Mouse (Mus musculus): ENCODE data around the gene Os9. TPM values are rescaled to one million over a fixed set of nuclear protein-coding genes. Genes with fewer than 3 reads are reported as not detected.
"Not testable (repeated sequence)": the region's sequence is repeated elsewhere in the genome, so short reads cannot be mapped to it uniquely, and the experiment has no call there.

Gene Os9
- polyA plus RNA-seq, 1 experiment from 2014 or later = 93.0 TPM

- Histone ChIP-seq H3K9me3 (no peaks in the 10 kb centered on the region), H3K27ac (no peak overlapping the region), H3K4me3 (replicated peaks) (no peak overlapping the region), H3K4me2 (replicated peaks) (no peak overlapping the region), H3K9ac (no peak overlapping the region), H3K4me1 (replicated peaks) (no peaks in the 10 kb centered on the region), H3K36me3 (no peaks in the 10 kb centered on the region), H3K27me3 (replicated peaks) (no peaks in the 10 kb centered on the region)
- ATAC-seq = no peak
- WGBS = 75% methylated on average over 9 of the region's 9 CpGs
These were observed 39.1 kb upstream of the Os9 start for GRCm38 (mm10) chr10:127160081-127160480.

GRCm38 (mm10) chr10:127158471-127158870 is 37.5 kb upstream of the Os9 start:
- WGBS = 52% methylated on average over 3 of the region's 3 CpGs
- 0 out of 2 replicates have a peak, but pooled peaks cover 3% of the 10 kb centered on the region for H3K4me1 ChIP-seq (replicated peaks)
- no peaks in the 10 kb centered on the region for H3K9me3 ChIP-seq
- H3K4me2 ChIP-seq (replicated peaks) = no peak overlapping the region
- H3K27ac ChIP-seq = no peak overlapping the region
- H3K9ac ChIP-seq = no peak overlapping the region
- no peaks in the 10 kb centered on the region for H3K36me3 ChIP-seq
- ATAC-seq = no peak
- H3K27me3 ChIP-seq (replicated peaks) = no peaks in the 10 kb centered on the region
- no peak overlapping the region for H3K4me3 ChIP-seq (replicated peaks)

DNA sequence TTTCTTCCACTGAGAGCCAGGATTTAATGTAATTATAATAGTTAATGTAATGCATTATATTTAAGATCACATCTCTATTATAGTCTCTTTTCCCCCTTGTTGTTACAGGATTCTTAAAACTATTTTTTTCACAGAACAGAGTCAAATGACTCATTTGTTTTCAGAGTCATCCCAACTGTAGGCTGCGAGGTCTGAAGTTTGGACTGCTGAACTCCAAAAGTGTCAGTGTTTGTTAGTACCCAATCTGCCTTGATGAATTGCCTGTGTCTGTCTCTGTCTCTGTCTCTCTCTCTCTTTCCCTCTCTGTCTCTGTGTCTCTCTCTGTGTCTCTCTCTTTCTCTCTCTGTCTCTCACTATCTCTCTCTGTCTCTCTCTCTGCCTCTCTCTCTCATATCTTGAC is 35.6 kb upstream of the Os9 start:
- no peaks in the 10 kb centered on the region for H3K36me3 ChIP-seq
- H3K4me1 ChIP-seq (replicated peaks) = 0 out of 2 replicates have a peak, but pooled peaks cover 3% of the 10 kb centered on the region
- no peak overlapping the region for H3K4me3 ChIP-seq (replicated peaks)
- peak overlapping the region; percentile 51; the same call in 1 of the 2 replicates for H3K27ac ChIP-seq
- H3K4me2 ChIP-seq (replicated peaks) = no peak overlapping the region
- ATAC-seq = 0 out of 2 replicates have a peak, but pooled peaks have one; percentile 37
- no peaks in the 10 kb centered on the region for H3K27me3 ChIP-seq (replicated peaks)
- no peaks in the 10 kb centered on the region for H3K9me3 ChIP-seq
- H3K9ac ChIP-seq = no peak overlapping the region
- 48% methylated on average over 1 of the region's 1 CpGs for WGBS

DNA sequence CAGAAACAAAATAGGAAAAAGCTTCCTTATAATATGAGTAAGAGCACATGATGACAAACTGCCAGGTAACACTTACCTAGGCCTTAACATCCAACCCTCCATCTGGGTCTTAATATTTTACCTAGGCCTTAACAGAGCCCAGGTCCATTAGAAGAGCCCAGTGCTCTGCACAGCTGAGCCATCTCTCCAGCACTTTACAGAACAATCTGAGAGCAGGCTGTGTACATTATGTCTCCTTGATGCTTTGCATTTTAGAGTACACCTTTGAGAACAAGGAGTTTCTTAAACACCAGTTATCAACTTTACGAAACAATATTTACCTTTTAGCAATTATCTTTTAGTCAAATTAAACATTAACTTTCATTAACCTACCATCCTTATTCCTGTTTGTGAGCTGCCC is 35.2 kb upstream of the Os9 start:
- no peaks in the 10 kb centered on the region for H3K36me3 ChIP-seq
- WGBS = 52% methylated on average over 1 of the region's 1 CpGs
- peak; percentile 59 for ATAC-seq

GRCm38 (mm10) chr10:127154652-127155051 is 33.7 kb upstream of the Os9 start:
- Histone ChIP-seq H3K9ac (no peak overlapping the region), H3K36me3 (no peaks in the 10 kb centered on the region), H3K4me1 (replicated peaks) (0 out of 2 replicates have a peak, but pooled peaks cover 3% of the 10 kb centered on the region), H3K27me3 (replicated peaks) (no peaks in the 10 kb centered on the region), H3K4me3 (replicated peaks) (no peak overlapping the region), H3K4me2 (replicated peaks) (no peak overlapping the region), H3K27ac (peak overlapping the region; percentile 2; the same call in 1 of the 2 replicates), H3K9me3 (no peaks in the 10 kb centered on the region; the same call in 1 of the 2 replicates)
- 83% methylated on average over 5 of the region's 5 CpGs for WGBS
- no peak for ATAC-seq

More for the DNA sequence above, 35.2 kb upstream of the Os9 start:
- no peak overlapping the region for H3K9ac ChIP-seq
- no peaks in the 10 kb centered on the region for H3K27me3 ChIP-seq (replicated peaks)
- H3K9me3 ChIP-seq = no peaks in the 10 kb centered on the region; the same call in 1 of the 2 replicates
- no peak overlapping the region for H3K4me2 ChIP-seq (replicated peaks)
- peak overlapping the region; percentile 74 for H3K27ac ChIP-seq
- H3K4me1 ChIP-seq (replicated peaks) = 0 out of 2 replicates have a peak, but pooled peaks cover 3% of the 10 kb centered on the region
- H3K4me3 ChIP-seq (replicated peaks) = no peak overlapping the region

DNA sequence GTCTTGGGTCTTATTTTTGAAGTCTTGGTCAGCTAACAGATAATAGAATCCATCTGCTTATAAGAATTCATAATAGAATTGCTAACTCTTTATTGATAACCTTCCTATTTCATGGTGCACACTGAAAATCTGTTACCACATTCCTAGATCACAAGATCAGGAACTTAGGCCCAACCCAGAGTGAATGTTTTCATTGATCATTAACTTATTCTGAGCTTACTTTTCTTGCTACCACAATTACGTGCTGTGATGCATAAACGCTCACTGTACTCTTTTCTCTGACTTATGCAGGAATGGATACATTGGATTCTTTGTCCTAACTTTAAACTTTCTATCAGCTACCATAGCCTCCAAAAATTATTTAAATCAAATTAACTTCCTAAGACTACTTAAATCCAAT is 33.3 kb upstream of the Os9 start:
- H3K4me2 ChIP-seq (replicated peaks) = no peak overlapping the region
- no peaks in the 10 kb centered on the region for H3K27me3 ChIP-seq (replicated peaks)
- 0 out of 2 replicates have a peak, but pooled peaks cover 3% of the 10 kb centered on the region for H3K4me1 ChIP-seq (replicated peaks)
- no peak overlapping the region for H3K27ac ChIP-seq
- H3K36me3 ChIP-seq = no peaks in the 10 kb centered on the region
- H3K9me3 ChIP-seq = no peaks in the 10 kb centered on the region; the same call in 1 of the 2 replicates
- H3K4me3 ChIP-seq (replicated peaks) = no peak overlapping the region
- H3K9ac ChIP-seq = no peak overlapping the region
- ATAC-seq = no peak
- 79% methylated on average over 2 of the region's 2 CpGs for WGBS

GRCm38 (mm10) chr10:127153323-127153722 is 32.4 kb upstream of the Os9 start:
- H3K4me3 ChIP-seq (replicated peaks) = no peak overlapping the region
- no peaks in the 10 kb centered on the region for H3K27me3 ChIP-seq (replicated peaks)
- whole genome bisulfite sequencing = 94% methylated on average over 7 of the region's 7 CpGs
- ATAC-seq = no peak
- no peak overlapping the region for H3K4me2 ChIP-seq (replicated peaks)
- H3K27ac ChIP-seq = no peak overlapping the region
- H3K9me3 ChIP-seq = no peaks in the 10 kb centered on the region; the same call in 1 of the 2 replicates
- no peaks in the 10 kb centered on the region for H3K36me3 ChIP-seq
- no peak overlapping the region for H3K9ac ChIP-seq
- H3K4me1 ChIP-seq (replicated peaks) = 0 out of 2 replicates have a peak, but pooled peaks cover 3% of the 10 kb centered on the region

- not testable (repeated sequence) for ATAC-seq; H3K9ac ChIP-seq; H3K9me3 ChIP-seq; H3K4me2 ChIP-seq (replicated peaks); H3K4me3 ChIP-seq (replicated peaks); H3K4me1 ChIP-seq (replicated peaks); H3K27ac ChIP-seq; H3K27me3 ChIP-seq (replicated peaks); H3K36me3 ChIP-seq
- 84% methylated on average over 10 of the region's 10 CpGs for WGBS
These were observed 31.6 kb upstream of the Os9 start for GRCm38 (mm10) chr10:127152556-127152955.

DNA sequence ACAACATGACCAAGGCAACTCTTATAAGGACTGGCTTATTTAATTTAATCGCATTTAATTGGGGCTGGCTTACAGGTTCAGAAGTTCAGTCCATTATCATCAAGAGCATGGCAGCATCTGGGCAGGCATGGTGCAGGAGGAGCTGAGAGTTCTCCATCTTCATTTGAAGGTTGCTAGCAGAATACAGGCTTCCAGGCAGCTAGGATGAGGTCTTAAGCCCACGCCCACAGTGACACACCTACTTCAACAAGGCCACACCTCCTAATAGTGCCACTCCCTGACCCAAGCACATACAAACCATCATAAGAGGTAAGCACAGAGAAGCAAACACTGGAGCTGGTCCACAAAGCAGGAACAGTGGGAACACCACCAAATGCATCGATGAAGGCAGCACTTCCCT is 30.3 kb upstream of the Os9 start:
- not testable (repeated sequence) for H3K9ac ChIP-seq; H3K36me3 ChIP-seq; H3K27me3 ChIP-seq (replicated peaks); H3K27ac ChIP-seq; H3K4me2 ChIP-seq (replicated peaks); H3K4me1 ChIP-seq (replicated peaks); ATAC-seq; H3K4me3 ChIP-seq (replicated peaks); H3K9me3 ChIP-seq
- 86% methylated on average over 3 of the region's 3 CpGs for WGBS

- Histone ChIP-seq H3K4me1 (replicated peaks) (0 out of 2 replicates have a peak, but pooled peaks cover 3% of the 10 kb centered on the region), H3K27ac (no peak overlapping the region), H3K9ac (no peak overlapping the region), H3K4me3 (replicated peaks) (no peak overlapping the region), H3K9me3 (no peaks in the 10 kb centered on the region; the same call in 1 of the 2 replicates), H3K36me3 (no peaks in the 10 kb centered on the region), H3K4me2 (replicated peaks) (no peak overlapping the region), H3K27me3 (replicated peaks) (no peaks in the 10 kb centered on the region)
- 56% methylated on average over 4 of the region's 4 CpGs for WGBS
- peak; percentile 71 for ATAC-seq
These were observed 29.5 kb upstream of the Os9 start for GRCm38 (mm10) chr10:127150471-127150872.

GRCm38 (mm10) chr10:127147135-127147534 is 26.2 kb upstream of the Os9 start:
- Histone ChIP-seq H3K9me3 (no peaks in the 10 kb centered on the region; the same call in 1 of the 2 replicates), H3K4me2 (replicated peaks) (no peak overlapping the region), H3K36me3 (no peaks in the 10 kb centered on the region), H3K4me3 (replicated peaks) (no peak overlapping the region), H3K4me1 (replicated peaks) (no peaks in the 10 kb centered on the region; the same call in 1 of the 2 replicates), H3K27ac (no peak overlapping the region), H3K27me3 (replicated peaks) (no peaks in the 10 kb centered on the region), H3K9ac (no peak overlapping the region)
- WGBS = 83% methylated on average over 6 of the region's 6 CpGs
- ATAC-seq = no peak

DNA sequence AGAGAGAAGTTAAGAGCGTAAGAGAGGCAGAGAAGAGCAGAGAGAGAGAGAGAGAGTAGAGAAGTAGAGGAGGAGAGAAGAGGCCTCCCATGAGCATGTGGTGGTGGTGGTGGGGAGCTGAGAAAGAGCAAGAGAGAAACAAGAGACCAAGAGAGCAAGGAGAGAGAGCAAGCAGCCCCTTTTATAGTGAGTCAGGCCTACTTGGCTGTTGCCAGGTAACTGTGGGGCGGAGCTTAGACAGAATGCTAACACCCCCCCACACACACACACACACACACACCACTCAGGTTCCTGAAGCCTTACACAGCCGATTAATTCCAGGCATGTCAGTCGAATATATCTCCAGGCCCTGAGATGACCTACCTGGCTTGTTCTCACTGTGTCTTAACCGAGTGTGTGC is 24.4 kb upstream of the Os9 start:
- Histone ChIP-seq H3K36me3 (no peaks in the 10 kb centered on the region), H3K4me1 (replicated peaks) (no peaks in the 10 kb centered on the region; the same call in 1 of the 2 replicates), H3K9me3 (no peaks in the 10 kb centered on the region), H3K4me3 (replicated peaks) (no peak overlapping the region), H3K4me2 (replicated peaks) (no peak overlapping the region), H3K9ac (no peak overlapping the region), H3K27ac (no peak overlapping the region), H3K27me3 (replicated peaks) (no peaks in the 10 kb centered on the region)
- ATAC-seq = no peak
- 79% methylated on average over 5 of the region's 5 CpGs for WGBS

GRCm38 (mm10) chr10:127144536-127144935 is 23.6 kb upstream of the Os9 start:
- no peak for ATAC-seq
- Histone ChIP-seq H3K36me3 (no peaks in the 10 kb centered on the region), H3K4me3 (replicated peaks) (no peak overlapping the region), H3K4me1 (replicated peaks) (no peaks in the 10 kb centered on the region; the same call in 1 of the 2 replicates), H3K27me3 (replicated peaks) (no peaks in the 10 kb centered on the region), H3K27ac (no peak overlapping the region), H3K4me2 (replicated peaks) (no peak overlapping the region), H3K9me3 (no peaks in the 10 kb centered on the region), H3K9ac (no peak overlapping the region)
- WGBS = 75% methylated on average over 7 of the region's 7 CpGs
